8 mouse cellular contexts compared by ENCODE assay signal in genomic region chr11:69323667-69324111, GRCm38 (mm10). TPM values are rescaled to one million over a fixed set of nuclear protein-coding genes. Genes with fewer than 3 reads are reported as not detected.
DNase-seq lines count a peak whose midpoint lies in the region; ATAC-seq lines count a peak whose summit lies in the region.

Cntrob (minus strand) TSS chr11:69323775.
Trappc1 (plus strand) TSS chr11:69323980.

- peaks cover 18% of the 10 kb centered on the region for H3K36me3 ChIP-seq in forebrain, embryonic 14.5 days (ENCODE audit: control insufficient read depth, insufficient read depth, low read length)
- peaks cover 11% of the 10 kb centered on the region for H3K36me3 ChIP-seq in neural tube, embryonic 15.5 days

- peak within 1 kb of the TSS; percentile 74 for H3K9ac ChIP-seq in forebrain, embryonic 14.5 days (ENCODE audit: low read length)
- peak within 1 kb of the TSS; percentile 75 for H3K9ac ChIP-seq in neural tube, embryonic 15.5 days (replicated peaks)

- ATAC-seq in forebrain, embryonic 14.5 days: peak; percentile 94
- peak; percentile 95 for ATAC-seq in neural tube, embryonic 15.5 days (ENCODE audit: low FRiP score)

- peak; percentile 100 for DNase-seq in ES-CJ7 (ENCODE audit: low read depth, low spot score)
- DNase-seq in cerebellum, adult 11 months: peak; percentile 99
- DNase-seq in forebrain, embryonic 14.5 days (ENCODE audit: low spot score): peak; percentile 99
- DNase-seq in heart, postnatal 14 days: peak; percentile 99
- DNase-seq in layer of hippocampus, adult 11-12 months (ENCODE audit: low spot score): peak; percentile 98
- peak; percentile 99 to 100 for DNase-seq in lung, adult 18-20 months
- peak; percentile 99 for DNase-seq in testis, postnatal 14 days (ENCODE audit: low spot score)

- H3K27ac ChIP-seq in forebrain, embryonic 14.5 days (ENCODE audit: low read depth, low read length): peak within 1 kb of the TSS; percentile 82
- H3K27ac ChIP-seq in neural tube, embryonic 15.5 days (replicated peaks): peak within 1 kb of the TSS; percentile 92

- WGBS in forebrain, embryonic 14.5 days: under 1% methylated on average over 30 of the region's 30 CpGs
- under 1% methylated on average over 30 of the region's 30 CpGs for WGBS in neural tube, embryonic 15.5 days

- H3K27me3 ChIP-seq in forebrain, embryonic 14.5 days (replicated peaks; ENCODE audit: control insufficient read depth, insufficient read depth, low read length): no peaks in the 10 kb centered on the region
- H3K27me3 ChIP-seq in neural tube, embryonic 15.5 days (replicated peaks): peaks cover 8% of the 10 kb centered on the region

- peaks cover 31% of the 10 kb centered on the region for H3K4me1 ChIP-seq in forebrain, embryonic 14.5 days (ENCODE audit: control insufficient read depth, insufficient read depth, low read length)
- H3K4me1 ChIP-seq in neural tube, embryonic 15.5 days: peaks cover 58% of the 10 kb centered on the region

- peak within 1 kb of the TSS; percentile 69 for H3K4me2 ChIP-seq in forebrain, embryonic 14.5 days (ENCODE audit: low read length)
- H3K4me2 ChIP-seq in neural tube, embryonic 15.5 days: peak within 1 kb of the TSS; percentile 84

- intact Hi-C loops in heart, postnatal 14 days (cut with DNase I): loop anchor here (2.0 kb wide), 1 partner anchor 45 kb away; the partner anchor contains the start of gene Chd3

- H3K4me3 ChIP-seq in forebrain, embryonic 14.5 days (ENCODE audit: low read depth, low read length): peak within 1 kb of the TSS; percentile 55
- peak within 1 kb of the TSS; percentile 66 for H3K4me3 ChIP-seq in neural tube, embryonic 15.5 days (replicated peaks)

- H3K9me3 ChIP-seq in forebrain, embryonic 14.5 days (replicated peaks; ENCODE audit: control insufficient read depth, low read length): no peaks in the 10 kb centered on the region
- H3K9me3 ChIP-seq in neural tube, embryonic 15.5 days (replicated peaks): no peaks in the 10 kb centered on the region

RNA-seq across cellular contexts. Expression of gene Cntrob, which starts in this region (rescaled TPM):
- 13.9 and 18.9 TPM in 2 replicates for polyA plus RNA-seq in forebrain, embryonic 14.5 days (2014; fragmentation: Nextera tagmentation; extraction: Ambion mirVana)
- total RNA-seq in heart, postnatal 14 days (2021): 1 to 10 TPM; 3.4 to 6.1 TPM
- 14.5 and 15.3 TPM in 2 replicates for polyA plus RNA-seq in neural tube, embryonic 15.5 days (2015; fragmentation: Nextera tagmentation; extraction: Ambion mirVana)

RNA-seq across cellular contexts. Expression of gene Trappc1, which starts in this region (rescaled TPM):
- polyA plus RNA-seq in forebrain, embryonic 14.5 days (2014; fragmentation: Nextera tagmentation; extraction: Ambion mirVana): 188 and 243 TPM in 2 replicates
- 10 to 100 TPM; 54.0 to 61.4 TPM for total RNA-seq in heart, postnatal 14 days (2021)
- polyA plus RNA-seq in neural tube, embryonic 15.5 days (2015; fragmentation: Nextera tagmentation; extraction: Ambion mirVana): 186 and 201 TPM in 2 replicates

Comparison
In these comparisons a context has a peak if more than half of its experiments do, and no peak if none do; other contexts are left out.
1. Peak in every context shown above with its lines: DNase-seq, ATAC-seq, H3K4me3 ChIP-seq and H3K27ac ChIP-seq.